Comparison of ENCODE assay signal across 11 mouse cellular contexts in genomic region chr12:66853167-66853566, GRCm38 (mm10).
DNase-seq lines count a peak whose midpoint lies in the region; ATAC-seq and TF ChIP-seq lines count a peak whose summit lies in the region.
"Had no signal": no experiment of that assay in that cellular context is flagged by ENCODE, and none has a peak within 500 bp of the region (broad histone marks: within the 10 kb centered on the region; RNA-seq: fewer than 3 reads in every experiment).

No protein-coding gene starts in this region.

- H3K79me2 ChIP-seq in MEL (ENCODE audit: control insufficient read depth, insufficient read depth, low read length, poor library complexity), result no peaks in the 10 kb centered on the region

- peak; percentile 65 for DNase-seq in embryonic facial prominence, embryonic 11.5 days (ENCODE audit: low spot score)
- no peak for DNase-seq in embryonic facial prominence, embryonic 10.5 days (ENCODE audit: low spot score)
- DNase-seq in left cerebral cortex, adult 2 months (ENCODE audit: extremely low spot score in 1 of 2, low spot score in 2 of 2), result no peak
- no peak for DNase-seq in left cerebral cortex, adult 8-10 months (ENCODE audit: low spot score in 2 of 2)
- peak; percentile 64 for DNase-seq in MEL (ENCODE audit: low read depth, low spot score)
- DNase-seq in embryonic facial prominence, embryonic 14.5 days (ENCODE audit: low spot score), result peak; percentile 17
- no peak for DNase-seq in gastrocnemius, adult 8-10 months (ENCODE audit: low spot score in 2 of 2)
- no peak for DNase-seq in urinary bladder, postnatal 14 days (ENCODE audit: low spot score)
- DNase-seq: cerebellum, adult 11-12 months had no signal

- TF ChIP-seq EP300 in MEL (IDR thresholded peaks at IDR 0.05; ENCODE audit: low read depth in 1 of 2, low read length in 2 of 2), result no peak

- WGBS in embryonic facial prominence, embryonic 11.5 days, result 22% methylated on average over 3 of the region's 3 CpGs
- 21% methylated on average over 3 of the region's 3 CpGs for WGBS in embryonic facial prominence, embryonic 10.5 days
- 15% methylated on average over 3 of the region's 3 CpGs for WGBS in embryonic facial prominence, embryonic 14.5 days

- H3K9ac ChIP-seq in embryonic facial prominence, embryonic 11.5 days (replicated peaks; ENCODE audit: low read length), result no peak overlapping the region
- no peak overlapping the region for H3K9ac ChIP-seq in MEL (ENCODE audit: control insufficient read depth, low read depth, low read length, poor library complexity, severe bottlenecking)
- H3K9ac ChIP-seq in embryonic facial prominence, embryonic 14.5 days (ENCODE audit: low read depth, low read length), result no peak overlapping the region
- H3K9ac ChIP-seq: liver, embryonic 15.5 days; neural tube, embryonic 12.5 days had no signal

- no peak for TF ChIP-seq POLR2A in MEL (IDR thresholded peaks at IDR 0.05; ENCODE audit: control insufficient read depth in 1 of 2, insufficient read depth in 1 of 2, low read depth in 1 of 2, low read length in 2 of 2, poor library complexity in 1 of 2)

- no peaks in the 10 kb centered on the region for H3K27me3 ChIP-seq in embryonic facial prominence, embryonic 11.5 days (ENCODE audit: control insufficient read depth, insufficient read depth, low read length)
- no peaks in the 10 kb centered on the region for H3K27me3 ChIP-seq in embryonic facial prominence, embryonic 10.5 days (replicated peaks; ENCODE audit: low read depth, poor library complexity, severe bottlenecking)
- no peaks in the 10 kb centered on the region for H3K27me3 ChIP-seq in MEL (ENCODE audit: control insufficient read depth in 1 of 2, insufficient read depth in 2 of 2, low read length in 2 of 2)
- no peaks in the 10 kb centered on the region for H3K27me3 ChIP-seq in embryonic facial prominence, embryonic 14.5 days (replicated peaks; ENCODE audit: control insufficient read depth, insufficient read depth, low read length)
- H3K27me3 ChIP-seq: liver, embryonic 15.5 days; neural tube, embryonic 12.5 days had no signal

- H3K4me2 ChIP-seq in embryonic facial prominence, embryonic 11.5 days (ENCODE audit: low read depth, low read length), result no peak overlapping the region
- no peak overlapping the region for H3K4me2 ChIP-seq in embryonic facial prominence, embryonic 14.5 days (ENCODE audit: low read depth, low read length)
- H3K4me2 ChIP-seq: liver, embryonic 15.5 days; neural tube, embryonic 12.5 days had no signal

- peak; percentile 70 for TF ChIP-seq CTCF in left cerebral cortex, adult 2 months (IDR thresholded peaks at IDR 0.05)
- peak; percentile 61 to 74 (median 62) for TF ChIP-seq CTCF in MEL (IDR thresholded peaks at IDR 0.05 in 2 of 3, conservative IDR thresholded peaks at IDR 0.05 in 1 of 3; ENCODE audit: control insufficient read depth in 1 of 3, insufficient read depth in 1 of 3, low read depth in 2 of 3, low read length in 3 of 3, poor library complexity in 1 of 3, severe bottlenecking in 1 of 3)

- peak; percentile 84 for TF ChIP-seq RAD21 in MEL (IDR thresholded peaks at IDR 0.05; ENCODE audit: low read depth, low read length)

- no peaks in the 10 kb centered on the region for H3K4me1 ChIP-seq in embryonic facial prominence, embryonic 11.5 days (ENCODE audit: control insufficient read depth, insufficient read depth, low read length)
- no peaks in the 10 kb centered on the region for H3K4me1 ChIP-seq in embryonic facial prominence, embryonic 10.5 days
- no peaks in the 10 kb centered on the region for H3K4me1 ChIP-seq in MEL (ENCODE audit: control insufficient read depth in 1 of 2, insufficient read depth in 2 of 2, low read length in 2 of 2)
- no peaks in the 10 kb centered on the region for H3K4me1 ChIP-seq in embryonic facial prominence, embryonic 14.5 days (ENCODE audit: control insufficient read depth, insufficient read depth, low read length)
- H3K4me1 ChIP-seq: liver, embryonic 15.5 days; neural tube, embryonic 12.5 days had no signal

- H3K36me3 ChIP-seq in embryonic facial prominence, embryonic 11.5 days (replicated peaks; ENCODE audit: control insufficient read depth, insufficient read depth, low read depth, low read length), result no peaks in the 10 kb centered on the region
- no peaks in the 10 kb centered on the region for H3K36me3 ChIP-seq in embryonic facial prominence, embryonic 10.5 days (replicated peaks)
- no peaks in the 10 kb centered on the region for H3K36me3 ChIP-seq in MEL (ENCODE audit: control insufficient read depth in 1 of 2, insufficient read depth in 2 of 2, low read length in 2 of 2)
- no peaks in the 10 kb centered on the region for H3K36me3 ChIP-seq in embryonic facial prominence, embryonic 14.5 days (ENCODE audit: control insufficient read depth, insufficient read depth, low read length)
- H3K36me3 ChIP-seq: liver, embryonic 15.5 days; neural tube, embryonic 12.5 days had no signal

- H3K9me3 ChIP-seq in embryonic facial prominence, embryonic 11.5 days (replicated peaks; ENCODE audit: control insufficient read depth, low read length), result no peaks in the 10 kb centered on the region
- H3K9me3 ChIP-seq in embryonic facial prominence, embryonic 10.5 days, result no peaks in the 10 kb centered on the region
- no peaks in the 10 kb centered on the region for H3K9me3 ChIP-seq in MEL (replicated peaks; ENCODE audit: insufficient read depth, low read length)
- no peaks in the 10 kb centered on the region for H3K9me3 ChIP-seq in embryonic facial prominence, embryonic 14.5 days (ENCODE audit: control insufficient read depth, low read length)
- H3K9me3 ChIP-seq: liver, embryonic 15.5 days; neural tube, embryonic 12.5 days had no signal

- H3K4me3 ChIP-seq in embryonic facial prominence, embryonic 11.5 days (ENCODE audit: low read depth, low read length), result no peak overlapping the region
- no peak overlapping the region for H3K4me3 ChIP-seq in embryonic facial prominence, embryonic 10.5 days
- no peak overlapping the region for H3K4me3 ChIP-seq in left cerebral cortex, adult 2 months
- no peak overlapping the region for H3K4me3 ChIP-seq in MEL (ENCODE audit: control insufficient read depth in 1 of 2, insufficient read depth in 1 of 2, low read depth in 2 of 2, low read length in 2 of 2)
- no peak overlapping the region for H3K4me3 ChIP-seq in embryonic facial prominence, embryonic 14.5 days (ENCODE audit: low read depth, low read length)
- H3K4me3 ChIP-seq: liver, embryonic 15.5 days; neural tube, embryonic 12.5 days had no signal

- no peak overlapping the region for H3K27ac ChIP-seq in embryonic facial prominence, embryonic 11.5 days (replicated peaks; ENCODE audit: low read depth, low read length)
- H3K27ac ChIP-seq in embryonic facial prominence, embryonic 10.5 days (replicated peaks), result no peak overlapping the region
- no peak overlapping the region for H3K27ac ChIP-seq in left cerebral cortex, adult 2 months
- no peak overlapping the region for H3K27ac ChIP-seq in MEL (ENCODE audit: control insufficient read depth, low read depth, low read length)
- no peak overlapping the region for H3K27ac ChIP-seq in embryonic facial prominence, embryonic 14.5 days (replicated peaks; ENCODE audit: low read depth, low read length)
- H3K27ac ChIP-seq: liver, embryonic 15.5 days; neural tube, embryonic 12.5 days had no signal

- no peak for ATAC-seq in embryonic facial prominence, embryonic 11.5 days (replicated peaks; ENCODE audit: insufficient number of reproducible peaks, low FRiP score, low TSS enrichment, low read depth)
- ATAC-seq in embryonic facial prominence, embryonic 14.5 days (ENCODE audit: low read depth), result no peak

- intact Hi-C loops in left cerebral cortex, adult 2 months (cut with DNase I), result no loop called here

TF ChIP-seq in MEL, 35 proteins besides CTCF, POLR2A, EP300 and RAD21:
- TF ChIP-seq ETS1 (IDR thresholded peaks at IDR 0.05; ENCODE audit: low read depth, low read length), result no peak
- peak; percentile 83 for TF ChIP-seq SMC3 (IDR thresholded peaks at IDR 0.05; ENCODE audit: low read depth, low read length)
- TF ChIP-seq ELF1 (IDR thresholded peaks at IDR 0.05; ENCODE audit: low read depth, low read length), result no peak
- no peak for TF ChIP-seq ZKSCAN1 (IDR thresholded peaks at IDR 0.05; ENCODE audit: low read depth, low read length)
- no peak for TF ChIP-seq CHD1 (IDR thresholded peaks at IDR 0.05; ENCODE audit: low read depth, low read length)
- TF ChIP-seq MAZ (IDR thresholded peaks at IDR 0.05; ENCODE audit: low read depth, low read length), result no peak
- no peak for TF ChIP-seq BHLHE40 (IDR thresholded peaks at IDR 0.05; ENCODE audit: borderline replicate concordance, low read depth, low read length)
- no peak for TF ChIP-seq MXI1 (IDR thresholded peaks at IDR 0.05; ENCODE audit: low read depth, low read length)
- no peak for TF ChIP-seq POLR2AphosphoS5 (IDR thresholded peaks at IDR 0.05; ENCODE audit: borderline replicate concordance, low read depth, low read length)
- no peak for TF ChIP-seq GATA1 (IDR thresholded peaks at IDR 0.05; ENCODE audit: low read depth, low read length)
- no peak for TF ChIP-seq GABPA (IDR thresholded peaks at IDR 0.05; ENCODE audit: low read depth, low read length)
- TF ChIP-seq UBTF (IDR thresholded peaks at IDR 0.05; ENCODE audit: borderline replicate concordance, insufficient read depth, low read depth, low read length), result no peak
- TF ChIP-seq E2F4 (IDR thresholded peaks at IDR 0.05; ENCODE audit: borderline replicate concordance, low read depth, low read length), result no peak
- TF ChIP-seq USF1 (IDR thresholded peaks at IDR 0.05; ENCODE audit: low read depth, low read length), result no peak
- TF ChIP-seq MAFK (IDR thresholded peaks at IDR 0.05; ENCODE audit: borderline replicate concordance, low read depth, low read length), result no peak
- TF ChIP-seq TBP (IDR thresholded peaks at IDR 0.05; ENCODE audit: low read depth, low read length), result no peak
- no peak for TF ChIP-seq MYC (IDR thresholded peaks at IDR 0.05; ENCODE audit: low read depth, low read length)
- TF ChIP-seq ZC3H11A (IDR thresholded peaks at IDR 0.05; ENCODE audit: low read depth, low read length), result peak; percentile 74

Comparison
In these comparisons a context has a peak if more than half of its experiments do, and no peak if none do; other contexts are left out.
1. DNase-seq: peak in embryonic facial prominence, embryonic 11.5 days (single experiment), MEL (single experiment) and embryonic facial prominence, embryonic 14.5 days (single experiment); none in embryonic facial prominence, embryonic 10.5 days (single experiment), left cerebral cortex, adult 2 months (0 of 2), left cerebral cortex, adult 8-10 months (0 of 2), gastrocnemius, adult 8-10 months (0 of 2) and urinary bladder, postnatal 14 days (single experiment).